Mouse (Mus musculus) layer of hippocampus, postnatal 25 days (tissue): ENCODE results near the gene Ppp1r32. TPM values are rescaled to one million over a fixed set of nuclear protein-coding genes. Genes with fewer than 3 reads are reported as not detected.

Experiments used
- DNase-seq, 2 experiments: peaks; one replicate each; pipeline ENCODE4 v3.0.0; 2022; ENCODE audit warnings: mixed read lengths in 2 of 2, low spot score in 1 of 2; ENCODE audit errors: extremely low spot score in 1 of 2
- total RNA-seq, 2 experiments: library from RNA; stranded (reverse); gene quantifications; 2 replicates each; pipeline ENCODE4 v1.2.3; 2021

Gene Ppp1r32
- 1 to 10 TPM; 1.7 to 3.4 TPM for total RNA-seq

- no peak for DNase-seq
Measured at GRCm38 (mm10) chr19:10482703-10483102, at the start of gene Ppp1r32. Ppp1r32 (minus strand) TSS chr19:10482928.

- no peak for DNase-seq
Measured at GRCm38 (mm10) chr19:10530082-10530481, 47.4 kb upstream of the Ppp1r32 start.

- peak in 1 of 2 experiments; percentile 25 for DNase-seq
Measured at GRCm38 (mm10) chr19:10525910-10526309, 43.2 kb upstream of the Ppp1r32 start, which contains the start of gene Sdhaf2. Sdhaf2 (minus strand) TSS chr19:10526142.

- peak; percentile 72 to 79 for DNase-seq
Measured at GRCm38 (mm10) chr19:10525106-10525901, 42.6 kb upstream of the Ppp1r32 start, which contains the start of gene Cpsf7. Cpsf7 (plus strand) TSS chr19:10525266.

- DNase-seq: no peak
Measured at GRCm38 (mm10) chr19:10524784-10525105, 42.0 kb upstream of the Ppp1r32 start.

- no peak for DNase-seq
Measured at GRCm38 (mm10) chr19:10523483-10524080, 40.9 kb upstream of the Ppp1r32 start.

- DNase-seq: no peak
Measured at GRCm38 (mm10) chr19:10521926-10522325, 39.2 kb upstream of the Ppp1r32 start.

- no peak for DNase-seq
Measured at GRCm38 (mm10) chr19:10520355-10520754, 37.6 kb upstream of the Ppp1r32 start.

GRCm38 (mm10) chr19:10510759-10511330, 28.1 kb upstream of the Ppp1r32 start:
- no peak for DNase-seq

GRCm38 (mm10) chr19:10502571-10502970, 19.8 kb upstream of the Ppp1r32 start:
- peak in 1 of 2 experiments; percentile 40 for DNase-seq

- DNase-seq: no peak
Measured at GRCm38 (mm10) chr19:10500581-10500980, 17.9 kb upstream of the Ppp1r32 start.

GRCm38 (mm10) chr19:10497512-10498160, 14.9 kb upstream of the Ppp1r32 start:
- DNase-seq: no peak

GRCm38 (mm10) chr19:10496976-10497375, 14.2 kb upstream of the Ppp1r32 start:
- no peak for DNase-seq

- no peak for DNase-seq
Measured at GRCm38 (mm10) chr19:10495670-10496069, 12.9 kb upstream of the Ppp1r32 start.

GRCm38 (mm10) chr19:10486264-10486738, 3.6 kb upstream of the Ppp1r32 start:
- peak in 1 of 2 experiments; percentile 39 for DNase-seq

GRCm38 (mm10) chr19:10479541-10479940, 3.2 kb downstream of the Ppp1r32 start:
- DNase-seq: no peak

- no peak for DNase-seq
Measured at GRCm38 (mm10) chr19:10473779-10474178, 8.9 kb downstream of the Ppp1r32 start.

- DNase-seq: no peak
Measured at GRCm38 (mm10) chr19:10472958-10473357, 9.8 kb downstream of the Ppp1r32 start.

- DNase-seq: no peak
Measured at GRCm38 (mm10) chr19:10469171-10469658, 13.5 kb downstream of the Ppp1r32 start.

GRCm38 (mm10) chr19:10464427-10464826, 18.3 kb downstream of the Ppp1r32 start:
- DNase-seq: no peak

- DNase-seq: no peak
Measured at GRCm38 (mm10) chr19:10461584-10461983, 21.1 kb downstream of the Ppp1r32 start.
